Mouse (Mus musculus): ENCODE data around the gene Ppara. TPM values are rescaled to one million over a fixed set of nuclear protein-coding genes. Genes with fewer than 3 reads are reported as not detected.

Gene Ppara
- total and polyA plus RNA-seq, 2 experiments from 2014 or later: 11.6 to 33.4 TPM

DNA sequence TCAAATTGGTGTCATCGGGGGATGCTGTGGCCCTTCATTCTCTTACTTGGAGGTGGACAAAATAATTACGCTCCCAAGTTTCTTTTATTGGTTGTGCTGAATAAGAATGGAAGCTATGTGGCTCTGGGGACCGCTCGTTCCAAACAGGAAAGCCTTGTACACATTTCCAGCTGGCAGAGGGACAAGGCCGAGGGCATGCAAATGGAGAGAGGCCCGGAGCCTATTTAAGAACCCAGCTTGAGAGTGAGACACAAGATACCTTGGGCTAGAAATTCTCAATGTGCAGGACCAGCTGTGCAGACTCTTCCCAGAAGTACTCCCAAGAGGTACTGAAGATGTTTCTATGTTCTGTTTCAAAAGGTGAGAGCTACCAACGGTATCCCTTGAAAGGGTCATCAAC lies 21.8 kb downstream of the Ppara start:
- no peak for ATAC-seq (ENCODE audit: insufficient read depth, low read depth)
- 45% methylated on average over 7 of the region's 7 CpGs for WGBS

DNA sequence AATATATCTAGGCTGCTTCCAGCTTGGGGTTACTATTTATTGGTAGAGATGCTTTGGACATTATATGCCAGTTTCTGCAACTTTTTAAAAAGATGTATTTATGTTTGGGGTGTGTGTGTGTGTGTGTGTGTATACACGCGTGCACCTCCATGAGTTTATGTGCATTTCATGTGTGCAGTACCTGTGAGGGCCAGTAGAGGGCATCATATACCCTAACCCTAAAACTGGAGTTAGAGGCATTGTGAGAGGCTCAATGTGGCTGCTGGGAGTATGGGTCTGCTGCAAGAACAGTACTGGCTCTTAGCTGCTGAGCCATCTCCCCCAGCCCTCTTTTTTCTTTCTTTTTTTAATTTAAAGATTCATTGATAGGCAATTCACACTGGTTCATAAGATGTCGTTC lies 23.0 kb downstream of the Ppara start:
- H3K4me3 ChIP-seq (ENCODE audit: low read depth, low read length): no peak overlapping the region
- H3K9me3 ChIP-seq (replicated peaks; ENCODE audit: control insufficient read depth, low read length): peaks cover 6% of the 10 kb centered on the region; the same call in 1 of the 2 replicates
- peak; percentile 29 for TF ChIP-seq CTCF (IDR thresholded peaks at IDR 0.05; ENCODE audit: low read depth)
- no peak for TF ChIP-seq EP300 (IDR thresholded peaks at IDR 0.05; ENCODE audit: low read depth)
- WGBS: 97% methylated on average over 3 of the region's 3 CpGs
- no peak for ATAC-seq (ENCODE audit: insufficient read depth, low read depth)
- no peak overlapping the region for H3K9ac ChIP-seq (replicated peaks; ENCODE audit: low read depth, low read length)
- H3K4me1 ChIP-seq (ENCODE audit: control insufficient read depth, insufficient read depth): peaks cover 16% of the 10 kb centered on the region
- no peaks in the 10 kb centered on the region for H3K27me3 ChIP-seq (ENCODE audit: control insufficient read depth, insufficient read depth, low read length)
- no peak overlapping the region for H3K4me2 ChIP-seq (ENCODE audit: low read depth, low read length)
- no peak for DNase-seq (ENCODE audit: low spot score)
- H3K27ac ChIP-seq (ENCODE audit: low read depth): no peak overlapping the region
- H3K36me3 ChIP-seq (replicated peaks; ENCODE audit: control insufficient read depth, insufficient read depth, low read length): no peaks in the 10 kb centered on the region

More for the DNA sequence above, 21.8 kb downstream of the Ppara start:
- Histone ChIP-seq H3K4me3 (ENCODE audit: low read depth, low read length) (no peak overlapping the region), H3K27me3 (ENCODE audit: control insufficient read depth, insufficient read depth, low read length) (no peaks in the 10 kb centered on the region), H3K27ac (ENCODE audit: low read depth) (peak overlapping the region; percentile 58), H3K36me3 (replicated peaks; ENCODE audit: control insufficient read depth, insufficient read depth, low read length) (no peaks in the 10 kb centered on the region), H3K4me1 (ENCODE audit: control insufficient read depth, insufficient read depth) (peaks cover 13% of the 10 kb centered on the region), H3K9ac (replicated peaks; ENCODE audit: low read depth, low read length) (no peak overlapping the region), H3K4me2 (ENCODE audit: low read depth, low read length) (peak overlapping the region; percentile 11; the same call in 1 of the 2 replicates), H3K9me3 (replicated peaks; ENCODE audit: control insufficient read depth, low read length) (peaks cover 6% of the 10 kb centered on the region; the same call in 1 of the 2 replicates)
- no peak for TF ChIP-seq CTCF (IDR thresholded peaks at IDR 0.05; ENCODE audit: low read depth)
- no peak for TF ChIP-seq EP300 (IDR thresholded peaks at IDR 0.05; ENCODE audit: low read depth)
- peak; percentile 30 for DNase-seq (ENCODE audit: low spot score)

DNA sequence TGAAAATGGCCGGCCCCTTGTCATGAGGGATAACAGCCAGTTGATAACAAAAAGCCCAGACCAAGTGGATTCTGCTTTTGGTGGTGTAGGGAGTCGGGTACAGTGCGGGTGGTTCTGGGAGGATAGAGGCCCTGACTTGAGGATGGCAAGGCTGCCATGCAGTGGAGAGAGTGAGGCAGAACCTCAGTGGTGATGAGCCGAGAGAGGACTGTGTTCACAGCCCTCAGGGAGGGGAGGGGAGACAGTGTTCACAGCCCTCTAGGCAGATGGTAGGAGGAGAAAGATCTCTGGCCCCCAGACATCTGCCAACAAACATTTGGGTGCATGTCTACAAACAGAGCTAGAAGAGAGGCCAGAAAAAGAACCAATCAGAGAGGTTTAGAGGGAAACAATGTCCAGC lies 28.0 kb downstream of the Ppara start:
- no peak for DNase-seq (ENCODE audit: low spot score)
- H3K27ac ChIP-seq (ENCODE audit: low read depth): no peak overlapping the region
- TF ChIP-seq CTCF (IDR thresholded peaks at IDR 0.05; ENCODE audit: low read depth): no peak
- TF ChIP-seq EP300 (IDR thresholded peaks at IDR 0.05; ENCODE audit: low read depth): no peak
- H3K4me2 ChIP-seq (ENCODE audit: low read depth, low read length): no peak overlapping the region
- 29% methylated on average over 4 of the region's 4 CpGs for WGBS
- 0 out of 2 replicates have a peak, but pooled peaks cover 2% of the 10 kb centered on the region for H3K4me1 ChIP-seq (ENCODE audit: control insufficient read depth, insufficient read depth)
- no peaks in the 10 kb centered on the region for H3K36me3 ChIP-seq (replicated peaks; ENCODE audit: control insufficient read depth, insufficient read depth, low read length)
- H3K9me3 ChIP-seq (replicated peaks; ENCODE audit: control insufficient read depth, low read length): peaks cover 3% of the 10 kb centered on the region; the same call in 1 of the 2 replicates
- no peak; the same call in 1 of the 2 replicates for ATAC-seq (ENCODE audit: insufficient read depth, low read depth)
- no peaks in the 10 kb centered on the region for H3K27me3 ChIP-seq (ENCODE audit: control insufficient read depth, insufficient read depth, low read length)
- no peak overlapping the region for H3K9ac ChIP-seq (replicated peaks; ENCODE audit: low read depth, low read length)
- H3K4me3 ChIP-seq (ENCODE audit: low read depth, low read length): no peak overlapping the region

DNA sequence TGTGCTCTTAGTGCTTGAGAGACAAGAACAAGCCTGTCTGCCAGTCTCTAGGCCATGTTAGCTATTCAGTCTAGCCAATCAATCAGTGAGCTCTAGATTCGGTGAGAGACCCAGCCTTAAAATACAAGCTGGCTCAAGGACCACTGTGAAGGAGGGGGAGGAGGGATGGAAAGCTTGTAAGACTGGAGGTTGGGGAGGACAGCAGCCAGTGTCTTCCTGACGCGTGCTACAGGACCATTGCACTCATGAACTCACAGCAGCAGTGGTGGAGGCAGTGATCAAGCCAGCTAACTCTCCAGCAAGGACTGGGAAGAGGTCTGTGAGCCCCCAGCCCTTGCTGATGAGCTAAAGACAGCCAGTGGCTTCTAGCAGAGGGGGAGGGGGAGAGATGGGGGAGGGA lies 30.2 kb downstream of the Ppara start:
- H3K9ac ChIP-seq (replicated peaks; ENCODE audit: low read depth, low read length): no peak overlapping the region

DNA sequence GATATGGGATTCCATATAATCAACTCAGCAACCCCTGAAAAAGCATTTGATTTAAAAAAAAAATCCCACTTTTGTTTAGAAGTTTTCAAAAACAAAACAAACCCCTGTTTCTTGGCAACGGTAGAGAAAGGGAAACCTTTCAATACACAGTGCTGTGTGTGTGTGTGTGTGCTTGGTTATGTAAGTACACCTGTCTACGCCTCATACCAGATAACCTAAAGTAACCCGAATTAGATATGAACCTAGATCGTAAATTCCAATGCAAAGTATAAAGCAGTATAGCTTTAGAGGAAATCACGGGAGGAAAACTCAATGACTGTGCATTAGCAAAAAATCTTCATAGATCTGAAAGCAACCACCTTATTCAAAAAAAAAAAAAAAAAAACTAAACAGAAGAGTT lies 31.9 kb downstream of the Ppara start:
- Histone ChIP-seq H3K9ac (replicated peaks; ENCODE audit: low read depth, low read length) (no peak overlapping the region), H3K27me3 (ENCODE audit: control insufficient read depth, insufficient read depth, low read length) (no peaks in the 10 kb centered on the region), H3K9me3 (replicated peaks; ENCODE audit: control insufficient read depth, low read length) (no peaks in the 10 kb centered on the region), H3K4me1 (ENCODE audit: control insufficient read depth, insufficient read depth) (0 out of 2 replicates have a peak, but pooled peaks cover 2% of the 10 kb centered on the region), H3K4me2 (ENCODE audit: low read depth, low read length) (no peak overlapping the region), H3K27ac (ENCODE audit: low read depth) (no peak overlapping the region), H3K36me3 (replicated peaks; ENCODE audit: control insufficient read depth, insufficient read depth, low read length) (no peaks in the 10 kb centered on the region), H3K4me3 (ENCODE audit: low read depth, low read length) (no peak overlapping the region)
- ATAC-seq (ENCODE audit: insufficient read depth, low read depth) (no peak), DNase-seq (ENCODE audit: low spot score) (no peak)
- 84% methylated on average over 5 of the region's 5 CpGs for WGBS
- TF ChIP-seq EP300 (IDR thresholded peaks at IDR 0.05; ENCODE audit: low read depth) (no peak), CTCF (IDR thresholded peaks at IDR 0.05; ENCODE audit: low read depth) (no peak)

More for the DNA sequence above, 30.2 kb downstream of the Ppara start:
- H3K36me3 ChIP-seq (replicated peaks; ENCODE audit: control insufficient read depth, insufficient read depth, low read length): no peaks in the 10 kb centered on the region
- 0 out of 2 replicates have a peak, but pooled peaks cover 2% of the 10 kb centered on the region for H3K4me1 ChIP-seq (ENCODE audit: control insufficient read depth, insufficient read depth)
- H3K4me3 ChIP-seq (ENCODE audit: low read depth, low read length): no peak overlapping the region
- no peaks in the 10 kb centered on the region for H3K27me3 ChIP-seq (ENCODE audit: control insufficient read depth, insufficient read depth, low read length)
- 42% methylated on average over 3 of the region's 3 CpGs for WGBS
- ATAC-seq (ENCODE audit: insufficient read depth, low read depth) (no peak), DNase-seq (ENCODE audit: low spot score) (no peak)
- no peak overlapping the region for H3K27ac ChIP-seq (ENCODE audit: low read depth)
- no peaks in the 10 kb centered on the region for H3K9me3 ChIP-seq (replicated peaks; ENCODE audit: control insufficient read depth, low read length)
- no peak for TF ChIP-seq EP300 (IDR thresholded peaks at IDR 0.05; ENCODE audit: low read depth)
- no peak for TF ChIP-seq CTCF (IDR thresholded peaks at IDR 0.05; ENCODE audit: low read depth)
- no peak overlapping the region for H3K4me2 ChIP-seq (ENCODE audit: low read depth, low read length)

DNA sequence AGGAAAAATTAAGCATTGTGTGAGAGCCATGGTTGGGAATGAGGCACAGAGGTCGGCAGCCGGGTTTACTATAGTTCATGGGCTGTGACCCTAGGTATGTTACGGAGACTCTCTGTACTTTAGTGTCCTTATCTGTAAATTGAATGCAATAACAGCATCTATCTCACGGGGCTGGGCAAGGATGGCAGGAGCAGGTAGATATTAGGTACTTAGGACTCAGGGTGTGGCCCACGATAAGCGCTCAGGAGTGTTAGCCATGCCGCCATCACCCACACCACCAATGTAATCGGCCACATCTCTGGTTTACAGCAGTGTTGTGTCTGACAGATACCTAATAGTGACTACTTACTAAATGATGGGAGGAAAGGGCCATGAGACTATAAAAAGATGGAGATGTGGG lies 34.2 kb downstream of the Ppara start:
- Histone ChIP-seq H3K9me3 (replicated peaks; ENCODE audit: control insufficient read depth, low read length) (no peaks in the 10 kb centered on the region), H3K36me3 (replicated peaks; ENCODE audit: control insufficient read depth, insufficient read depth, low read length) (no peaks in the 10 kb centered on the region), H3K27me3 (ENCODE audit: control insufficient read depth, insufficient read depth, low read length) (no peaks in the 10 kb centered on the region), H3K4me1 (ENCODE audit: control insufficient read depth, insufficient read depth) (no peaks in the 10 kb centered on the region), H3K27ac (ENCODE audit: low read depth) (no peak overlapping the region), H3K9ac (replicated peaks; ENCODE audit: low read depth, low read length) (no peak overlapping the region), H3K4me3 (ENCODE audit: low read depth, low read length) (no peak overlapping the region), H3K4me2 (ENCODE audit: low read depth, low read length) (no peak overlapping the region)
- no peak for DNase-seq (ENCODE audit: low spot score)
- WGBS: 86% methylated on average over 8 of the region's 8 CpGs
- no peak for TF ChIP-seq EP300 (IDR thresholded peaks at IDR 0.05; ENCODE audit: low read depth)
- no peak for ATAC-seq (ENCODE audit: insufficient read depth, low read depth)

Data from heart, postnatal 0 days (tissue).